Mouse (Mus musculus) neutrophil, adult 5-6 weeks (primary cell): ENCODE results near the gene Cmklr1. TPM values are rescaled to one million over a fixed set of nuclear protein-coding genes. Genes with fewer than 3 reads are reported as not detected.

Experiments used
- ATAC-seq: fragments of 151-379, 151-347 bp; 2 replicates; pipeline ENCODE4 v1.8.0; 2017; ENCODE audit warnings: mild to moderate bottlenecking, moderate TSS enrichment; ENCODE audit not compliant: insufficient number of reproducible peaks, poor library complexity, low FRiP score, severe bottlenecking; ENCODE audit errors: extremely low read depth
- total RNA-seq: library from RNA; stranded (forward); fragments of 200-1000 nt; gene quantifications from 2 replicates; pipeline ENCODE4 v1.2.3, GENCODE M21; 2017

Cmklr1 gene
- total RNA-seq, 1 experiment from 2014 or later = 0.58 TPM

DNA sequence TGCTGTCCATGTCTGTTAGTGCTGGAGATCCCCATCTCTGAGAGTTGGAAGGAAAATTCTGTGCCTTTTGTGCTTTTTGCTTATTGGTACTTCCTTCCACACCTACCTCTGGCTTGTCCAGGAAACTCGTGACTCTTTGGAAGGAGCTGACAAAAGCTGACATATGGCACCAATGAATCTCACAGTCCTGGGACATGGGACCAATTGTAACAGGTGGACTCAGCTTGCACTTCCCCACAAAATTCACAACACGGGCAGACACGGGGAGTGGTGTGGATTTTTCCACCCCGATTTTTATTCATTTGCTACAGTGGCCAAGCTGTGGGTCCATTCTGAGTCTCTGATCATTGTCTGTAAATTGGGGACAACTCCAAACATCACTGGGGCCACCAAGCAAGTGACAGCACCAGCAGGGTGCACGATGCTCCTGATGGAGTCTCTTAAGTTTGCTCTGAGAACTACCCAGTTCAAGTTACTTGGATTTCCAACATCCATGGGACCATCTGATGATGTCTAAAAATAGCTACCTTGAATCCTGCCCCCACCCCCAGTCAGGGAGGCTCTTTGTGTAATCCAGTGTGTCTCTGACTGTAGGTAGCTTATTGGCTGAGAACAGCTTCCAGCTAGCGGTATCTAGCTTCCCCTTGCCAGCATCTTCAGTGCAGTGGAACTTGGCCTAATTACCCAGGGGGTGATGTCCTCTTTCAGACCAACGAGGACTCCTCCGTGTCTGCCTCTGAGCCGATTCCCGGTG is 84.9 kb downstream of the Cmklr1 start:
- no peak for ATAC-seq

DNA sequence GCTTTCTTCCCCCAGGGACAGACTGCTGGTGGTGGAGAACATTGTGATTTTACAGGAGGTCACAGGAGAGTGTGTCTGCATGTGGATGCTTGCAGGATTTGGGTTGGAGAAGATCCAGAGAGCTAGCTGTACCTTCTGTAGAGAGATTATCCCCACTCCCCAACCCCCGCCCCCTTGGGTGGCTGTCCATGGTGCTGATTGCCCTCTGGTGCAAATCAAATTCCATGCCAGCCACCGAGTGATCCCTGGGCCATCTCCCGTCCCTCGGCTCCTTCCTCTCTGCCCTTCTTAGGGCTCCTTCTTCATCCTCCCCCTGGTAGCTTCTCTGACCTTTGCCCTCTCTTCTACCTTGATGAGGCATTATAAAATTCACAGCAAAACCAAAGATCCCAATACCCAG is 85.8 kb downstream of the Cmklr1 start:
- no peak for ATAC-seq

Other genes starting within 250 kb of the Cmklr1 start
- 0.74 and 1.0 TPM in 2 replicates for gene Wscd2, start 160.1 kb downstream of the Cmklr1 start, total RNA-seq
- gene 1700069L16Rik, start 74.3 kb upstream of the Cmklr1 start, total RNA-seq = not detected in 2 replicates
- 3.6 and 3.8 TPM in 2 replicates for gene Ficd, start 85.4 kb upstream of the Cmklr1 start, total RNA-seq
- gene Sart3, start 122.1 kb upstream of the Cmklr1 start, total RNA-seq = 46.8 and 50.5 TPM in 2 replicates
- gene Iscu, start 122.3 kb upstream of the Cmklr1 start, total RNA-seq = 162 and 184 TPM in 2 replicates
- 0.23 TPM in 1 of 2 replicates, not detected in the other for gene Tmem119, start 150.1 kb upstream of the Cmklr1 start, total RNA-seq
- gene Selplg, start 182.2 kb upstream of the Cmklr1 start, total RNA-seq = 568 and 590 TPM in 2 replicates